Mouse (Mus musculus): Measurements from ENCODE around the gene Gcc2. TPM values are rescaled to one million over a fixed set of nuclear protein-coding genes. Genes with fewer than 3 reads are reported as not detected.
"Not testable (repeated sequence)": the region's sequence is repeated elsewhere in the genome, so short reads cannot be mapped to it uniquely, and the experiment has no call there.

The Gcc2 gene
- polyA plus RNA-seq, 1 experiment, result 13.0 TPM

DNA sequence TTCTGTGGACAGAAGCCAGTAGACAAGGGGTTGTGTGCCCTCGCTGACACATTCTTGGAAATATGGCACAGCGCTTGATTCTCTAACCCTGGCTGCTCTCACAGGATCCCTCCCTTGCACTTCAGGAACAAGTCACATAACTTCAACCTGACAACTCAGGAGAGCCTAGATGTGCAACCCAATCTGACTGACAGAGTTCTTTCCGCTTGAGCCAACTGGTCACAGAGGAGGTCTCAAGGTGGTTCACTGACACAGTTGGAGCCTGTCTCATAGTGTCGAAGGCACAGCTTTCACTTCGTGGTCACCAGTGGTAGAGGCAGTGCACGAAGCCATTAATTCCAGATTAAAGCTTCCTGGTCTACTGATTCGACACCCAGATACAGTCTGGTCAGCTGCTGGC, 43.1 kb upstream of the Gcc2 start:
- TF ChIP-seq CTCF (conservative IDR thresholded peaks at IDR 0.05; ENCODE audit: insufficient read depth, insufficient read length, low read depth, low read length) (no peak), POLR2A (IDR thresholded peaks at IDR 0.05; ENCODE audit: low read depth, low read length) (no peak)
- whole genome bisulfite sequencing, result 70% methylated on average over 7 of the region's 7 CpGs
- H3K4me3 ChIP-seq (ENCODE audit: insufficient read depth, low read depth, low read length), result no peak overlapping the region
- H3K36me3 ChIP-seq (ENCODE audit: control insufficient read depth, insufficient read depth, low read length), result no peaks in the 10 kb centered on the region
- no peaks in the 10 kb centered on the region for H3K27me3 ChIP-seq (replicated peaks; ENCODE audit: control insufficient read depth, insufficient read depth, low read length)
- no peak overlapping the region for H3K27ac ChIP-seq (ENCODE audit: insufficient read depth, low read depth, low read length)
- DNase-seq, result peak; percentile 23
- H3K4me1 ChIP-seq (ENCODE audit: control insufficient read depth, insufficient read depth, low read length), result no peaks in the 10 kb centered on the region

DNA sequence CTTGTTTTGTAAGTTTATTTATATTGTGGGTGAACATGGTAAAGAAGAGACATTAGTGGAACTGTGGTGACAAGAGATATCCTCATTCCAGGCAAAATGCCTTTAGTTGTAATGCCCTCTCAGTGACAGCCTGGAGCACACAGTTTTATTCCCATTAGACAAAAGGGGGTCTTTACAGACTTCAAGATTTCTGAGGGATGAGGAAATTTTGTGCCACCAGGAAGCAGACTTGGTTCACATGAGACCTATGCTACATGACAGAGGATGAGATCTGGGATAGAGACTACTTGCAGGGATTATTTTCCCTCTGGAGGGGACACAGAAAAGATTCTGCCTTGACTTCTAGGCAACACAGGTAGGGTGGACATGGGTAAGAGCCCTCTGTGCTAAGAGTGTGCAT, 40.8 kb upstream of the Gcc2 start:
- TF ChIP-seq CTCF (conservative IDR thresholded peaks at IDR 0.05; ENCODE audit: insufficient read depth, insufficient read length, low read depth, low read length) (no peak), POLR2A (IDR thresholded peaks at IDR 0.05; ENCODE audit: low read depth, low read length) (no peak)

DNA sequence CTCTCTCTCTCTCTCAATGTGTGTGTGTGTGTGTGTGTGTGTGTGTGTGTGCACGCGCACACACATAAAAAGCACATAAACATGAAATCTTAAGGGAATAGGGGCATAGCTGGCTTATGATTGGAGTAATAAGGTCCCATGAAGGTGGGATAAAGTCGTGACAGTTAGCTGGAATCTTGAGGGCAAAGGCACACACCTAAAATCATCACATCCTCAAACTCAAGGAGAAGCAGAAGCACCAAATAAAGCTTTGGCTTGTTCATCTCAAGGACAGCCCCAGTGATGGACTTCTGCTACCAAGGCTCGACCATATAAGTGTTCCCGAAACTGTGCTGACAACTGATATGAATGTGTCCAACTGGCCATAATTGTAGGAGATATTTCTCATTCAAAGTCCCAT, 40.4 kb upstream of the Gcc2 start:
- no peak overlapping the region for H3K27ac ChIP-seq (ENCODE audit: insufficient read depth, low read depth, low read length)
- H3K4me3 ChIP-seq (ENCODE audit: insufficient read depth, low read depth, low read length), result no peak overlapping the region
- H3K27me3 ChIP-seq (replicated peaks; ENCODE audit: control insufficient read depth, insufficient read depth, low read length), result no peaks in the 10 kb centered on the region
- WGBS, result 84% methylated on average over 5 of the region's 5 CpGs
- peak; percentile 25 for DNase-seq
- H3K36me3 ChIP-seq (ENCODE audit: control insufficient read depth, insufficient read depth, low read length), result no peaks in the 10 kb centered on the region
- TF ChIP-seq POLR2A (IDR thresholded peaks at IDR 0.05; ENCODE audit: low read depth, low read length) (no peak), CTCF (conservative IDR thresholded peaks at IDR 0.05; ENCODE audit: insufficient read depth, insufficient read length, low read depth, low read length) (no peak)
- H3K4me1 ChIP-seq (ENCODE audit: control insufficient read depth, insufficient read depth, low read length), result no peaks in the 10 kb centered on the region

More for the DNA sequence above, 40.8 kb upstream of the Gcc2 start:
- Histone ChIP-seq H3K4me1 (ENCODE audit: control insufficient read depth, insufficient read depth, low read length) (no peaks in the 10 kb centered on the region), H3K36me3 (ENCODE audit: control insufficient read depth, insufficient read depth, low read length) (no peaks in the 10 kb centered on the region), H3K27ac (ENCODE audit: insufficient read depth, low read depth, low read length) (no peak overlapping the region), H3K27me3 (replicated peaks; ENCODE audit: control insufficient read depth, insufficient read depth, low read length) (no peaks in the 10 kb centered on the region), H3K4me3 (ENCODE audit: insufficient read depth, low read depth, low read length) (no peak overlapping the region)
- DNase-seq, result no peak

DNA sequence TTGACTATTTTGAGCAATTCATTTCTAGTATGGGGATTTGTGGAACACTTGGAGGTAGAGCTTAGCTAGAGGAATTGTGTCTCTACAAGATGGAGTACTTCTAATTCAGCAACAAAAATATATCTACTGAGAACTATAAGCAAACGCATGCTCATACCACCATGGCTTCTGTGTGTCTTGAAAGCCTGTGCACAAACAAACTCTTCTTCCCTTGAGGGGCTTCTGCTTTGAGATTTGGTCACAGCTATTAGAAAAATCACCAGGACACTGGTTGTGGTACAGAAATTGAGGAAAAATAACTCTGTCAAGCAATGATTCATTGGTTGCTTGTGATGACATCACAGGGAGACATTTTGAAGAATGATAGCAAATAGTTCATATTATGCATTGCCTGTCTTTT, 39.9 kb upstream of the Gcc2 start:
- H3K4me1 ChIP-seq (ENCODE audit: control insufficient read depth, insufficient read depth, low read length), result no peaks in the 10 kb centered on the region
- no peaks in the 10 kb centered on the region for H3K27me3 ChIP-seq (replicated peaks; ENCODE audit: control insufficient read depth, insufficient read depth, low read length)
- TF ChIP-seq POLR2A (IDR thresholded peaks at IDR 0.05; ENCODE audit: low read depth, low read length), result no peak
- TF ChIP-seq CTCF (conservative IDR thresholded peaks at IDR 0.05; ENCODE audit: insufficient read depth, insufficient read length, low read depth, low read length), result no peak
- H3K27ac ChIP-seq (ENCODE audit: insufficient read depth, low read depth, low read length), result no peak overlapping the region
- no peak for DNase-seq
- no peak overlapping the region for H3K4me3 ChIP-seq (ENCODE audit: insufficient read depth, low read depth, low read length)
- no peaks in the 10 kb centered on the region for H3K36me3 ChIP-seq (ENCODE audit: control insufficient read depth, insufficient read depth, low read length)
- WGBS, result 87% methylated on average over 1 of the region's 1 CpGs

GRCm38 (mm10) chr10:58217366-58217765, 37.9 kb upstream of the Gcc2 start:
- H3K4me1 ChIP-seq (ENCODE audit: control insufficient read depth, insufficient read depth, low read length), result no peaks in the 10 kb centered on the region
- TF ChIP-seq POLR2A (IDR thresholded peaks at IDR 0.05; ENCODE audit: low read depth, low read length) (no peak), CTCF (conservative IDR thresholded peaks at IDR 0.05; ENCODE audit: insufficient read depth, insufficient read length, low read depth, low read length) (no peak)
- no peak overlapping the region for H3K4me3 ChIP-seq (ENCODE audit: insufficient read depth, low read depth, low read length)
- 84% methylated on average over 3 of the region's 3 CpGs for WGBS
- DNase-seq, result peak; percentile 29
- H3K27ac ChIP-seq (ENCODE audit: insufficient read depth, low read depth, low read length), result no peak overlapping the region
- no peaks in the 10 kb centered on the region for H3K36me3 ChIP-seq (ENCODE audit: control insufficient read depth, insufficient read depth, low read length)
- H3K27me3 ChIP-seq (replicated peaks; ENCODE audit: control insufficient read depth, insufficient read depth, low read length), result no peaks in the 10 kb centered on the region

- H3K27ac ChIP-seq (ENCODE audit: insufficient read depth, low read depth, low read length), result no peak overlapping the region
- H3K4me3 ChIP-seq (ENCODE audit: insufficient read depth, low read depth, low read length), result no peak overlapping the region
- H3K4me1 ChIP-seq (ENCODE audit: control insufficient read depth, insufficient read depth, low read length), result no peaks in the 10 kb centered on the region
- 78% methylated on average over 6 of the region's 6 CpGs for WGBS
- no peaks in the 10 kb centered on the region for H3K36me3 ChIP-seq (ENCODE audit: control insufficient read depth, insufficient read depth, low read length)
- no peak for DNase-seq
- H3K27me3 ChIP-seq (replicated peaks; ENCODE audit: control insufficient read depth, insufficient read depth, low read length), result no peaks in the 10 kb centered on the region
- no peak for TF ChIP-seq CTCF (conservative IDR thresholded peaks at IDR 0.05; ENCODE audit: insufficient read depth, insufficient read length, low read depth, low read length)
- TF ChIP-seq POLR2A (IDR thresholded peaks at IDR 0.05; ENCODE audit: low read depth, low read length), result no peak
Measured at GRCm38 (mm10) chr10:58220726-58221125, 34.6 kb upstream of the Gcc2 start.

GRCm38 (mm10) chr10:58221571-58221970, 33.7 kb upstream of the Gcc2 start:
- not testable (repeated sequence) for H3K36me3 ChIP-seq (ENCODE audit: control insufficient read depth, insufficient read depth, low read length); H3K27me3 ChIP-seq (replicated peaks; ENCODE audit: control insufficient read depth, insufficient read depth, low read length); H3K4me1 ChIP-seq (ENCODE audit: control insufficient read depth, insufficient read depth, low read length); H3K27ac ChIP-seq (ENCODE audit: insufficient read depth, low read depth, low read length); H3K4me3 ChIP-seq (ENCODE audit: insufficient read depth, low read depth, low read length)
- DNase-seq, result peak; percentile 64
- WGBS, result 94% methylated on average over 2 of the region's 2 CpGs

DNA sequence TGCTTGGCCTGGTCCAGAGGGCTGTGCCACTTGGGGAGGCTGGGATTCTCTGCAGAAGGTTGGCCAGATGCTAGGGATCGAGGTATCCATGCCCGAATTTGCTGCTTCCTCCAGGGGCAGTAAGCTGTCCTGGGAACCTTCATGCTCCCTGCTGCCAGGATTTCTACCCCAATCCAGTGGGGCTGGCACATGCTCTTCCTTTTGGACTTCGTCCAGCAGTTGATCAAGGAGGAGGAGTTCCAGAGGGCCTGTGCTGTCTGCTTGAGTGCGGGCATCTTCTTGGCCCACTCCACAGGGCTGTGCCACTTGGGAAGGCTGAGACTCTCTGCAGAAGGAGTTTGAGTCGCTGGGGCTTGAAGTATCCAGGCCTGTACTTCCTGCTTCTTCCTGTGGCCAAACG, 32.1 kb upstream of the Gcc2 start:
- DNase-seq; H3K36me3 ChIP-seq (ENCODE audit: control insufficient read depth, insufficient read depth, low read length); H3K27me3 ChIP-seq (replicated peaks; ENCODE audit: control insufficient read depth, insufficient read depth, low read length); H3K4me1 ChIP-seq (ENCODE audit: control insufficient read depth, insufficient read depth, low read length); H3K27ac ChIP-seq (ENCODE audit: insufficient read depth, low read depth, low read length); H3K4me3 ChIP-seq (ENCODE audit: insufficient read depth, low read depth, low read length): not testable (repeated sequence)
- WGBS, result 83% methylated on average over 4 of the region's 6 CpGs

DNA sequence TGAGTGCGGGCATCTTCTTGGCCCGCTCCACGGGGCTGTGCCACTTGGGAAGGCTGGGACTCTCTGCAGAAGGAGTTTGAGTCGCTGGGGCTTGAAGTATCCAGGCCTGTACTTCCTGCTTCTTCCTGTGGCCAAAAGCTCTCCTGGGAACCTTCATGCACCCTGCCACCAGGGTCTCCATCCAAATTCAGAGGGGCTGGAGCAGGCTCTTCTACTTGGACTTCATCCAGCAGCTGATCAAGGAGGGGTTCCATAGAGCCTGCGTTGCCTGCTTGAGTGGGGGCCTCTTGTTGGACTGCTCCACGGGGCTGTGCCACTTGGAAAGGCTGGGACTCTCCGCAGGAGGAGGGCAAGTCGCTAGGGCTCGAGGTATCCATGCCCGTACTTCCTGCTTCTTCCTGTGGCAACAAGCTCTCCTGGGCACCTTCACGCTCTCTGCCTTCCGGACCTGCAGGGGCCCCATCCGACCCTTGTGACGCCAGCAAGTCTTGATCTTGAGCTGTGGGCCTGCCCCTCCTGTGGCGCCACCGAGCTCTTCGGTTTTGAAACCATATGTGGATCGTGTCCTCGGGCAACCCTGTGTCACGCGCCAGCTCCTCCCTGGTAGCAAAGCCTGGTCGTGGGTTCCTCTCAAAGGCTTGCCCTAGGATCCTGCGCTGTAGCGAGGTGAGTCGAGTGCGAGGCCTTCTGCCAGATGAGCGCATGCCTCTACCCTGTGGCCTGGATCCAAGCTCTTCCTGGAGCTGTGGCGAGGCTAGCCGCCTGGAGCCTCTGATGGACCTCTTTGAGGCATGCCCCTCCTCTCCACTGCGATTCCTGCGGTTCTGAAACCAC, 31.1 kb upstream of the Gcc2 start:
- peak; percentile 67 for DNase-seq
- 86% methylated on average over 31 of the region's 31 CpGs for WGBS

GRCm38 (mm10) chr10:58224827-58225785, 30.2 kb upstream of the Gcc2 start, which contains the start of gene AW822073:
Gene AW822073, minus strand, starts transcription at chr10:58224930.
- H3K4me3 ChIP-seq (ENCODE audit: insufficient read depth, low read depth, low read length); H3K27ac ChIP-seq (ENCODE audit: insufficient read depth, low read depth, low read length); H3K4me1 ChIP-seq (ENCODE audit: control insufficient read depth, insufficient read depth, low read length); H3K36me3 ChIP-seq (ENCODE audit: control insufficient read depth, insufficient read depth, low read length); H3K27me3 ChIP-seq (replicated peaks; ENCODE audit: control insufficient read depth, insufficient read depth, low read length): not testable (repeated sequence)
- 86% methylated on average over 18 of the region's 18 CpGs for WGBS
- DNase-seq, result peak; percentile 51

More for the DNA sequence above, 31.1 kb upstream of the Gcc2 start:
- not testable (repeated sequence) for H3K36me3 ChIP-seq (ENCODE audit: control insufficient read depth, insufficient read depth, low read length); H3K27me3 ChIP-seq (replicated peaks; ENCODE audit: control insufficient read depth, insufficient read depth, low read length); H3K27ac ChIP-seq (ENCODE audit: insufficient read depth, low read depth, low read length); H3K4me1 ChIP-seq (ENCODE audit: control insufficient read depth, insufficient read depth, low read length); H3K4me3 ChIP-seq (ENCODE audit: insufficient read depth, low read depth, low read length)

All from kidney, adult 2 months (tissue).